Mouse (Mus musculus): Measurements from ENCODE around the gene Gm43552. TPM values are rescaled to one million over a fixed set of nuclear protein-coding genes. Genes with fewer than 3 reads are reported as not detected.

Gm43552 gene
- polyA plus RNA-seq, 1 experiment = not detected

DNA sequence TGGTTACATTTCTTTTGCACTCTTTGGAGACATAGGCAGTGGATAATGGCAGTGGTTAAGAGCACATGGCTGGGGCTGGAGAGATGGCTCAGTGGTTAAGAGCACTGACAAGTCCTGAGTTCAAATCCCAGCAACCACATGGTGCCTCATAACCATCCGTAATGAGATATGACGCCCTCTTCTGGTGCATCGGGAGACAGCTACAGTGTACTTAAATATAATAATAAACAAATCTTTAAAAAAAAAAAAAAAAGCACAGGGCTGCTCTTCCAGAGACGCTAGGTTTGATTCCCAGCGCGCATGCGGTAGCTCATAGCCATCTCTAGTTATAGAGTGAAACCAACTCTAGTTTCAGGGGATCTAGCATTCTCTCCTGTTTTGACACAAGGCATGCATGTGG, 98.2 kb downstream of the Gm43552 start:
- TF ChIP-seq CTCF (IDR thresholded peaks at IDR 0.05; ENCODE audit: control insufficient read depth, insufficient read depth, low read length) (no peak), POLR2A (IDR thresholded peaks at IDR 0.05; ENCODE audit: borderline replicate concordance, control insufficient read depth, low read depth, low read length) (no peak)
- H3K27ac ChIP-seq (ENCODE audit: control insufficient read depth, insufficient read depth, low read depth, low read length, poor library complexity) = no peak overlapping the region
- H3K4me1 ChIP-seq (ENCODE audit: control insufficient read depth, insufficient read depth, low read length) = peaks cover 1% of the 10 kb centered on the region; the same call in 1 of the 2 replicates
- H3K4me3 ChIP-seq (replicated peaks; ENCODE audit: control insufficient read depth, low read depth, low read length) = no peak overlapping the region
- 89% methylated on average over 7 of the region's 7 CpGs for WGBS

DNA sequence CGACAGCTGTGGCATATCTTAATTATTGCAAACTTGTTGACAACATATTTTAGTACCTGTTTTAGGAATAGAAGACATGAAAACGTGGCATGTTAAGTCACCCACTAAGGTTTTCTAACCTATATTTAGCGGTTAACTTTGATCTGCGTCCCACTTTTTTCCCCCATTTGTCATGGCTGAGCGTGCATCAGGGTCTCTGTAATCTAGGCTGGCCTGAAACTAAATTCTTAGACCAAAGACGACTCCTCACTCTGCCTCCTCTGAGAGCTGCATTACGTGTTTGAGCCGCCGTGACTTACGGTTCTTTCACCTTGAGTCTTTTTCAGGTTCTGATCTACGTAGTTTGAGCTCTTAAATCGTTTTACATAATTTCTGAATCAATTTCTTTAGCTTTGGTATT, 100.9 kb downstream of the Gm43552 start:
- Histone ChIP-seq H3K4me1 (ENCODE audit: control insufficient read depth, insufficient read depth, low read length) (peaks cover 1% of the 10 kb centered on the region; the same call in 1 of the 2 replicates), H3K27ac (ENCODE audit: control insufficient read depth, insufficient read depth, low read depth, low read length, poor library complexity) (no peak overlapping the region), H3K4me3 (replicated peaks; ENCODE audit: control insufficient read depth, low read depth, low read length) (peak overlapping the region; percentile 72)
- no peak for TF ChIP-seq CTCF (IDR thresholded peaks at IDR 0.05; ENCODE audit: control insufficient read depth, insufficient read depth, low read length)
- TF ChIP-seq POLR2A (IDR thresholded peaks at IDR 0.05; ENCODE audit: borderline replicate concordance, control insufficient read depth, low read depth, low read length) = no peak
- WGBS = 2% methylated on average over 12 of the region's 12 CpGs

DNA sequence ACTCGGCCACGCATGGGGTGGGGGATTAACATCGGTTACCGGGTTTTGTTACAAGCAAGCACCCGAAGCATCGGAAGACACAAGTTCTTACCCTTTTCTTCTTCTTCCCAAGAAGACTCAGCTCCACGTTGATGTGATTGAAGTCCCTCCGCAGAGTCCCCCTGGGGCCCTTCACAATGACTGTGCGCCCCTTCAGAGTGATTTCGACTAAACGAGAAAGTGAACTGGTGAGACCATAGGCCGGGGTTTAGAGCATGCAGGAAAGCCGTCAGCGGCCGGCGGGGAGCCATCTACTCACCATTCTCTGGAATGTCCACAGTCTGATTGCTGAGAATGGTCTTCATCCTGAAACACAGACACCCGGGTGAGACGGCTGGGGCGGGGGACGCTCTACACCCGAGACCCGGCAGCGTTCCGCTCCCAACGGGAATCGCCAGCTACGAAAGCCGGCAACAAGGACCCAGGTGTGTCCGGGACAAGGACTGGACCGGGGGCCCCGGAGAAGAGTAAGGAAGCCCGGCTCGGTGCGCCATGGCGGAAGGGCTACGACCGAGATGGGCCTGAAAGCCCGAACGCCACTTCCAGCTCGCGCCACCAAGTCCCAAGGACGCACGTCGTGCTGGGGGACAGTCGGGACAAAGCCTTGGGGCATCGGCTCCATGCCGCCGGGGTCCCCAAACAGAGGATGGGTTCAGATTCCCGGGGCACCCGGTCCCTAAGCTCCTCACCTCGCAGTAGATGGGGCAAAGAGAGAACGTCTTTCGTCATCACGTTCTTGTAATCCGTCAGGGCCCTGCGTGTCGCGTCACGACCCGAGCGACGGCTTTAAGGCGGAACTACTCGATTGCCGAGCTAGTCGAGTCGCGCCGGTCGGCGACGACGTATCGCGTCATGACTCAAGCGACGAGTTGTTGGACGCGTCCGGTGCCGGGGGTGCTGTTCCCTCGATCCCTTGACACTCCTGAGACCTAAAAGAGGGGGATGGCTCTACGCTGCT, 101.7 kb downstream of the Gm43552 start, which contains the start of the genes Rpl9 and Lias:
Rpl9 (minus strand) TSS at position 797 of the 997 bp plus-strand sequence.
Lias (plus strand) TSS at position 850 of the 997 bp plus-strand sequence.
- Histone ChIP-seq H3K4me3 (replicated peaks; ENCODE audit: control insufficient read depth, low read depth, low read length) (peak within 1 kb of the TSS; percentile 72), H3K4me1 (ENCODE audit: control insufficient read depth, insufficient read depth, low read length) (peaks cover 1% of the 10 kb centered on the region; the same call in 1 of the 2 replicates), H3K27ac (ENCODE audit: control insufficient read depth, insufficient read depth, low read depth, low read length, poor library complexity) (peak within 1 kb of the TSS; percentile 68)
- under 1% methylated on average over 83 of the region's 83 CpGs for WGBS
- peak; percentile 81 for TF ChIP-seq POLR2A (IDR thresholded peaks at IDR 0.05; ENCODE audit: borderline replicate concordance, control insufficient read depth, low read depth, low read length)
- TF ChIP-seq CTCF (IDR thresholded peaks at IDR 0.05; ENCODE audit: control insufficient read depth, insufficient read depth, low read length) = no peak

DNA sequence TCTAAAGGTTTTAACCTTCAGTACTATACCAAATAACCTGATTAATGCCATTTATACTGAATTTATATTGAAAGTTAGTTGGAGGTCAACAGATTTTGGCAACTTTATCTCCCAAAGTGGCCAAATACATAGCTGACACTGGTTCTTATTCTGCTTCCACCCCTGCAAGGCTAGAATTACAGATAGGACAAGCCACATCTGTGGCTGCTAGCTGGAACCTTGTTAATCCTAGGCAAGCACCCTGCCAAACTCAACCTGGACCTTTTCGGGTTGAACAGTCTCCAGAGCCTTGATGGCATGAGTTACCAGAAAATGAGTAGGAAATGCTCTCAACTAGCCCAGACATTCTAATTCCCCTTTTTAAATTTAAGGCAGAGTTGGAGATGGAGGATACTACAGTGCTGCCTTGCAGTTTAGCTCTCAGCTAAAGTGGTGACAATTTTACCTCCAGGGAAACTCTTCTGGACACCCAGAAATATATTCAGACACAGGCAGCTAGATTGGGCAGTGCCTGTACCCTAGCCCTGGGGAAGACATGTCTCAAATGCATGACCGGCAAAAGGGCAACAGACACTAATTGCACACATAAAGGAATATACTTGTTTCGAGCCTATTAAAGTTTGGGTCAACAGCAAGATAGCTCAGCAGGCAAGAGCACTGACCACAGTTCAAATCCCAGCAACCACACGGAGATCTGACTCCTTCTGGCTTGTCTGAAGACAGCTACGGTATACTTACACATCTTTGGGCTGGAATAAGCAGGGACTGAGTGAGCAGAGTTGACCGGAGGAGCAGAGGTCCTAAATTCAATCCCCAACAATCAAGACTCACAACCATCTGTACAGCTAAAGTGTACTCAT, 105.4 kb downstream of the Gm43552 start:
- Histone ChIP-seq H3K4me3 (replicated peaks; ENCODE audit: control insufficient read depth, low read depth, low read length) (no peak overlapping the region), H3K4me1 (ENCODE audit: control insufficient read depth, insufficient read depth, low read length) (peaks cover 1% of the 10 kb centered on the region; the same call in 1 of the 2 replicates), H3K27ac (ENCODE audit: control insufficient read depth, insufficient read depth, low read depth, low read length, poor library complexity) (no peak overlapping the region)
- TF ChIP-seq CTCF (IDR thresholded peaks at IDR 0.05; ENCODE audit: control insufficient read depth, insufficient read depth, low read length) = no peak
- no peak for TF ChIP-seq POLR2A (IDR thresholded peaks at IDR 0.05; ENCODE audit: borderline replicate concordance, control insufficient read depth, low read depth, low read length)
- 84% methylated on average over 6 of the region's 6 CpGs for WGBS

DNA sequence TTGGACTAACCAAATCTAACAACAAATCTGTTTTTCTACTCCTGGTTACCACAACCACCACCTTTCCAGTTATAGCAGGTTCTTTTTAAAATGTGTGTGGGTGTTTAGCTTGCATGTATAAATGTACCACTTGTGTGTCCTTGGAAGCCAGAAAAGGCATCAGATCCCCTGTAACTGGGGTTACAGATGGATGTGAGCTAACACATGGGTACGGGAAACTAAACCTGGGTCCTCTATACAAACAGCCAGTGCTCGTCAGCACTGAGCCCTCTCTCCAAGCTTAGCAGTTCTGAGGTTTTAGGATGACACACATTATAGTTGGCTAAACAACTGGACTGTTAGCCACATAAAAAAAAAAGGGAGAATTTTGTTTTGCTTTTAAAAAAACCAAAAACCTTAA, 106.9 kb downstream of the Gm43552 start:
- WGBS = 76% methylated on average over 2 of the region's 2 CpGs
- TF ChIP-seq POLR2A (IDR thresholded peaks at IDR 0.05; ENCODE audit: borderline replicate concordance, control insufficient read depth, low read depth, low read length) (no peak), CTCF (IDR thresholded peaks at IDR 0.05; ENCODE audit: control insufficient read depth, insufficient read depth, low read length) (no peak)
- Histone ChIP-seq H3K4me3 (replicated peaks; ENCODE audit: control insufficient read depth, low read depth, low read length) (no peak overlapping the region), H3K4me1 (ENCODE audit: control insufficient read depth, insufficient read depth, low read length) (peaks cover 1% of the 10 kb centered on the region; the same call in 1 of the 2 replicates), H3K27ac (ENCODE audit: control insufficient read depth, insufficient read depth, low read depth, low read length, poor library complexity) (no peak overlapping the region)

Other genes starting within 250 kb of the Gm43552 start
- gene Rfc1, start 157.2 kb downstream of the Gm43552 start, polyA plus RNA-seq (2011; ENCODE audit: insufficient read depth, insufficient read length, low replicate concordance, missing spikeins) = 31.8 and 42.8 TPM in 2 replicates
- gene Klb, start 144.5 kb downstream of the Gm43552 start, polyA plus RNA-seq (2011; ENCODE audit: insufficient read depth, insufficient read length, low replicate concordance, missing spikeins) = not detected in 2 replicates
- gene Rpl9, start 101.4 kb downstream of the Gm43552 start, polyA plus RNA-seq (2011; ENCODE audit: insufficient read depth, insufficient read length, low replicate concordance, missing spikeins) = 317 and 324 TPM in 2 replicates
- gene Lias, start 101.3 kb downstream of the Gm43552 start, polyA plus RNA-seq (2011; ENCODE audit: insufficient read depth, insufficient read length, low replicate concordance, missing spikeins) = 20.0 and 25.3 TPM in 2 replicates
- gene Ugdh, start 56.9 kb downstream of the Gm43552 start, polyA plus RNA-seq (2011; ENCODE audit: insufficient read depth, insufficient read length, low replicate concordance, missing spikeins) = 7.7 and 14.3 TPM in 2 replicates
- 58.2 and 62.7 TPM in 2 replicates for gene Smim14, start 44.4 kb upstream of the Gm43552 start, polyA plus RNA-seq (2011; ENCODE audit: insufficient read depth, insufficient read length, low replicate concordance, missing spikeins)
- gene Ube2k, start 44.4 kb upstream of the Gm43552 start, polyA plus RNA-seq (2011; ENCODE audit: insufficient read depth, insufficient read length, low replicate concordance, missing spikeins) = 81.6 and 126 TPM in 2 replicates
- 61.1 and 72.3 TPM in 2 replicates for gene Pds5a, start 205.4 kb upstream of the Gm43552 start, polyA plus RNA-seq (2011; ENCODE audit: insufficient read depth, insufficient read length, low replicate concordance, missing spikeins)

Measured in bone marrow, adult 2 months (tissue).